Comparison of ENCODE assay signal across 16 mouse cellular contexts in the genomic region with DNA sequence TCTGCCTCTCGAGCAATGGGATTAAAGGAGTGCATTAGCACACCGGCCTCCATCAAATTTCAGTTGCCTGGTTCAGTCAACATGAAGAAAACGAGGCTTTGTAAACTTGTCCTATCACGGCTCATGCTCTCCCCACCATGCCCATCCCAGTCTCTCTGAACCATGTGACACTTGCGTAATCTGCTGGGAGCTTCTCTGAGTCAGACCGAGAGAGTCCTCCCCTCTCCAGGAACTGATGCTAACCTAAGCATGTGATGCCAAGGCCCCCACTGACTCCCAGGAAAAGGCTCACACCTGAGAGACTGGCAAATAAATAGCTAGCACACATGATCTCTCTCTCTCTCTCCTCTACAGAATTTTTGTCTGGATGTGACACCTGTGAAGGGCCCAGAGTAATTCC. TPM values are rescaled to one million over a fixed set of nuclear protein-coding genes. Genes with fewer than 3 reads are reported as not detected.
DNase-seq lines count a peak whose midpoint lies in the region; ATAC-seq and TF ChIP-seq lines count a peak whose summit lies in the region.
"Had no signal": no experiment of that assay in that cellular context is flagged by ENCODE, and none has a peak within 500 bp of the region (broad histone marks: within the 10 kb centered on the region; RNA-seq: fewer than 3 reads in every experiment).

No protein-coding gene starts in this region.

- 0 out of 2 replicates have a peak, but pooled peaks cover 6% of the 10 kb centered on the region for H3K36me3 ChIP-seq in liver, postnatal 0 days (replicated peaks; ENCODE audit: insufficient read depth, low read length)
- H3K36me3 ChIP-seq in liver, embryonic 12.5 days = no peaks in the 10 kb centered on the region
- peaks cover 21% of the 10 kb centered on the region for H3K36me3 ChIP-seq in hindbrain, embryonic 10.5 days
- H3K36me3 ChIP-seq: liver, embryonic 13.5 days had no signal

- H3K9ac ChIP-seq in liver, postnatal 0 days (replicated peaks) = no peak overlapping the region
- no peak overlapping the region for H3K9ac ChIP-seq in liver, embryonic 12.5 days
- H3K9ac ChIP-seq: embryonic facial prominence, embryonic 15.5 days; liver, embryonic 13.5 days; neural tube, embryonic 13.5 days had no signal

- no peak overlapping the region for H3K4me2 ChIP-seq in liver, postnatal 0 days (ENCODE audit: low read depth, low read length)
- H3K4me2 ChIP-seq in liver, embryonic 12.5 days = no peak overlapping the region
- H3K4me2 ChIP-seq: embryonic facial prominence, embryonic 15.5 days; liver, embryonic 13.5 days; neural tube, embryonic 13.5 days had no signal

- H3K27ac ChIP-seq in liver, postnatal 0 days (ENCODE audit: low read depth) = no peak overlapping the region
- no peak overlapping the region for H3K27ac ChIP-seq in liver, embryonic 12.5 days
- no peak overlapping the region for H3K27ac ChIP-seq in hindbrain, embryonic 10.5 days
- H3K27ac ChIP-seq: embryonic facial prominence, embryonic 15.5 days; liver, embryonic 13.5 days; neural tube, embryonic 13.5 days had no signal

- H3K27me3 ChIP-seq in liver, postnatal 0 days (ENCODE audit: insufficient read depth, low read length) = no peaks in the 10 kb centered on the region
- no peaks in the 10 kb centered on the region for H3K27me3 ChIP-seq in liver, embryonic 12.5 days (replicated peaks)
- H3K27me3 ChIP-seq in hindbrain, embryonic 10.5 days (ENCODE audit: insufficient read depth, poor library complexity, severe bottlenecking) = no peaks in the 10 kb centered on the region
- H3K27me3 ChIP-seq: embryonic facial prominence, embryonic 15.5 days; liver, embryonic 13.5 days; neural tube, embryonic 13.5 days had no signal

- peak; percentile 59 for DNase-seq in kidney, adult 11 months
- no peak for DNase-seq in kidney, adult 18-20 months
- DNase-seq in liver, postnatal 0 days = no peak
- peak; percentile 77 for DNase-seq in NIH3T3 (ENCODE audit: low read depth)
- DNase-seq in hindbrain, embryonic 10.5 days (ENCODE audit: low spot score) = no peak
- no peak for DNase-seq in spleen, postnatal 36 days (ENCODE audit: low spot score in 2 of 2)
- DNase-seq: adrenal gland, postnatal 36 days; gastrocnemius, postnatal 10 days; heart, postnatal 4 days; liver, embryonic 13.5 days; thymus, postnatal 25 days had no signal

- TF ChIP-seq CTCF in liver, postnatal 0 days (IDR thresholded peaks at IDR 0.05; ENCODE audit: low read depth) = no peak

- WGBS in liver, postnatal 0 days (ENCODE audit: insufficient replicate concordance) = 57% methylated on average over 6 of the region's 6 CpGs
- 71% methylated on average over 6 of the region's 6 CpGs for WGBS in liver, embryonic 12.5 days (ENCODE audit: insufficient replicate concordance)
- WGBS in hindbrain, embryonic 10.5 days = 89% methylated on average over 6 of the region's 6 CpGs

- peak; percentile 21; the same call in 1 of the 2 replicates for ATAC-seq in liver, postnatal 0 days
- no peak for ATAC-seq in liver, embryonic 12.5 days
- 0 out of 2 replicates have a peak, but pooled peaks have one; percentile 29 for ATAC-seq in megakaryocyte progenitor cell, adult 5-6 weeks (replicated peaks; ENCODE audit: poor library complexity)

- H3K4me1 ChIP-seq in liver, postnatal 0 days (ENCODE audit: insufficient read depth) = peaks cover 3% of the 10 kb centered on the region
- peaks cover 41% of the 10 kb centered on the region for H3K4me1 ChIP-seq in liver, embryonic 12.5 days
- H3K4me1 ChIP-seq in hindbrain, embryonic 10.5 days (replicated peaks) = peaks cover 14% of the 10 kb centered on the region

- no peaks in the 10 kb centered on the region for H3K9me3 ChIP-seq in liver, postnatal 0 days (ENCODE audit: low read length)
- no peaks in the 10 kb centered on the region for H3K9me3 ChIP-seq in liver, embryonic 12.5 days (replicated peaks)
- no peaks in the 10 kb centered on the region for H3K9me3 ChIP-seq in hindbrain, embryonic 10.5 days
- H3K9me3 ChIP-seq: embryonic facial prominence, embryonic 15.5 days; liver, embryonic 13.5 days; neural tube, embryonic 13.5 days had no signal

- H3K4me3 ChIP-seq in liver, postnatal 0 days (ENCODE audit: low read depth, low read length) = no peak overlapping the region
- H3K4me3 ChIP-seq in liver, embryonic 12.5 days = no peak overlapping the region
- no peak overlapping the region for H3K4me3 ChIP-seq in hindbrain, embryonic 10.5 days
- H3K4me3 ChIP-seq: embryonic facial prominence, embryonic 15.5 days; layer of hippocampus, adult 2 months; liver, embryonic 13.5 days; neural tube, embryonic 13.5 days had no signal

- TF ChIP-seq EP300 in liver, postnatal 0 days (IDR thresholded peaks at IDR 0.05; ENCODE audit: low read depth) = no peak

RNA-seq across cellular contexts. Expression of gene Lgmn, which starts 21.9 kb away (rescaled TPM):
- polyA plus RNA-seq in liver, postnatal 0 days (2015; fragmentation: Nextera tagmentation; extraction: Ambion mirVana) = 140 and 142 TPM in 2 replicates
- polyA plus RNA-seq in liver, embryonic 12.5 days (2016; fragmentation: Nextera tagmentation; extraction: Ambion mirVana) = 47.2 and 49.9 TPM in 2 replicates
- 2.1 and 2.9 TPM in 2 replicates for total RNA-seq in megakaryocyte progenitor cell, adult 5-6 weeks (2015)
- 0.71 and 2.2 TPM in 2 replicates for total RNA-seq in megakaryocyte progenitor cell, adult 5-6 weeks (2017)
- 53.9 and 62.5 TPM in 2 replicates for polyA plus RNA-seq in hindbrain, embryonic 10.5 days (2016; fragmentation: Nextera tagmentation; extraction: Ambion mirVana)

RNA-seq across cellular contexts. Expression of gene Golga5, which starts 51.2 kb away (rescaled TPM):
- polyA plus RNA-seq in liver, postnatal 0 days (2015; fragmentation: Nextera tagmentation; extraction: Ambion mirVana) = 16.5 and 16.7 TPM in 2 replicates
- polyA plus RNA-seq in liver, embryonic 12.5 days (2016; fragmentation: Nextera tagmentation; extraction: Ambion mirVana) = 18.5 and 19.5 TPM in 2 replicates
- 22.1 and 28.8 TPM in 2 replicates for total RNA-seq in megakaryocyte progenitor cell, adult 5-6 weeks (2015)
- 69.0 and 74.0 TPM in 2 replicates for total RNA-seq in megakaryocyte progenitor cell, adult 5-6 weeks (2017)
- 26.1 and 26.5 TPM in 2 replicates for polyA plus RNA-seq in hindbrain, embryonic 10.5 days (2016; fragmentation: Nextera tagmentation; extraction: Ambion mirVana)

Comparison
In these comparisons a context has a peak if more than half of its experiments do, and no peak if none do; other contexts are left out.
1. DNase-seq: peak in kidney, adult 11 months (single experiment) and NIH3T3 (single experiment); none in kidney, adult 18-20 months (single experiment), liver, postnatal 0 days (single experiment), hindbrain, embryonic 10.5 days (single experiment) and spleen, postnatal 36 days (0 of 2).